Mouse (Mus musculus) liver, embryonic 16.5 days (tissue): ENCODE results near the gene 9230110F15Rik. TPM values are rescaled to one million over a fixed set of nuclear protein-coding genes. Genes with fewer than 3 reads are reported as not detected.
"Not testable (repeated sequence)": the region's sequence is repeated elsewhere in the genome, so short reads cannot be mapped to it uniquely, and the experiment has no call there.

ENCODE experiments used
- ATAC-seq: fragments of 200-750 bp; cut with Nextera tagmentation; 2 replicates; pipeline ENCODE4 v1.8.0; 2017; ENCODE audit warnings: low read depth, mild to moderate bottlenecking, moderate number of reproducible peaks, moderate library complexity
- H3K27ac ChIP-seq: fragments of 300-500 bp; sonication (generic); 2 replicates; pipeline ENCODE4 v1.5.1; 2014; ENCODE audit warnings: mild to moderate bottlenecking, low read length
- H3K27me3 ChIP-seq: fragments of 300-500 bp; sonication (generic); 2 replicates; pipeline ENCODE4 v1.6.1; 2014; ENCODE audit warnings: low read depth, low read length, mixed read lengths; ENCODE audit not compliant: control insufficient read depth, insufficient read depth
- H3K36me3 ChIP-seq: fragments of 300-500 bp; sonication (generic); 2 replicates; pipeline ENCODE4 v1.6.1; 2014; ENCODE audit warnings: mild to moderate bottlenecking; ENCODE audit not compliant: control insufficient read depth, insufficient read depth
- H3K4me1 ChIP-seq: fragments of 300-500 bp; sonication (generic); 2 replicates; pipeline ENCODE4 v1.6.1; 2014; ENCODE audit warnings: low read depth, low read length, mixed read lengths; ENCODE audit not compliant: control insufficient read depth
- H3K4me2 ChIP-seq: fragments of 300-500 bp; sonication (generic); 2 replicates; pipeline ENCODE4 v1.6.1; 2014; ENCODE audit warnings: low read depth, low read length, mixed read lengths
- H3K4me3 ChIP-seq: fragments of 300-500 bp; sonication (generic); 2 replicates; pipeline ENCODE4 v1.5.1; 2014; ENCODE audit warnings: low read depth, mild to moderate bottlenecking, low read length
- H3K9ac ChIP-seq: fragments of 300-500 bp; sonication (generic); 2 replicates; pipeline ENCODE4 v1.6.1; 2014; ENCODE audit warnings: low read depth, low read length
- H3K9me3 ChIP-seq: fragments of 300-500 bp; sonication (generic); replicated peaks from 2 replicates; pipeline ENCODE4 v1.6.1; 2016; ENCODE audit warnings: low read length; ENCODE audit not compliant: control insufficient read depth
- WGBS: fragments of 180-500 bp; shearing (Covaris S2); extraction: QIAGEN DNeasy Blood & Tissue Kit; methylation state at CpG from one replicate; pipeline ENCODE4 v1.1.7; 2014; ENCODE audit not compliant: insufficient replicate concordance; 5-methylcytosine and 5-hydroxymethylcytosine counted together
- polyA plus RNA-seq: library from polyadenylated mRNA; unstranded; fragments of >200 nt; fragmentation: Nextera tagmentation; extraction: Ambion mirVana; gene quantifications from 2 replicates; pipeline ENCODE4 v1.2.1, GENCODE M21; 2015

9230110F15Rik gene
- polyA plus RNA-seq: not detected in 2 replicates

- Histone ChIP-seq H3K9me3 (no peaks in the 10 kb centered on the region), H3K36me3 (no peaks in the 10 kb centered on the region), H3K27ac (no peak within 1 kb of the TSS), H3K4me2 (no peak within 1 kb of the TSS), H3K4me3 (no peak within 1 kb of the TSS), H3K4me1 (no peaks in the 10 kb centered on the region), H3K27me3 (no peaks in the 10 kb centered on the region), H3K9ac (no peak within 1 kb of the TSS)
- no peak for ATAC-seq
- WGBS: 42% methylated on average over 1 of the region's 1 CpGs
These were observed at the start of gene 9230110F15Rik for GRCm38 (mm10) chr9:35844050-35844449. Gene 9230110F15Rik, minus strand, starts transcription at chr9:35844150.

DNA sequence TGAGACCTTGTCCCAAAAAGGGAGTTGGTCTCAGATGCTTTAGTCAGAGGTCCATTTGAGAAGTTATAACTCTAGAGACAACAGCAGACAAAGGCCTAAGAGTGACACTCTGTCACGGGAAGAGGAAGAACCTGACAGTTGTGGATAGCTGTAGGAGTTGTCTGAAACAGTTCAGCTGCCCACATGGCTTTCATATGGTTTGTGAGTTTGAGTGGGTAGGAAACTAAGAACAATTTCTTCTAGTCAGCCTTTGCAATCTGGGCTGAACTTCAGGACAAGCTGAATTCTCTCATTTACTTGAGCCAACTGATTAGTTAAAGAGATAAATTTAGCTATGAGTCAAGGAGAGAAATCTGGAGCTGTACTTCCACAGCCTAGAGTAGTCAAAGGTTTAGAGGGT lies 49.2 kb upstream of the 9230110F15Rik start:
- 38% methylated on average over 1 of the region's 1 CpGs for WGBS
- H3K27ac ChIP-seq, ATAC-seq, H3K27me3 ChIP-seq, H3K4me3 ChIP-seq, H3K4me2 ChIP-seq, H3K36me3 ChIP-seq, H3K9me3 ChIP-seq, H3K4me1 ChIP-seq, H3K9ac ChIP-seq: not testable (repeated sequence)

DNA sequence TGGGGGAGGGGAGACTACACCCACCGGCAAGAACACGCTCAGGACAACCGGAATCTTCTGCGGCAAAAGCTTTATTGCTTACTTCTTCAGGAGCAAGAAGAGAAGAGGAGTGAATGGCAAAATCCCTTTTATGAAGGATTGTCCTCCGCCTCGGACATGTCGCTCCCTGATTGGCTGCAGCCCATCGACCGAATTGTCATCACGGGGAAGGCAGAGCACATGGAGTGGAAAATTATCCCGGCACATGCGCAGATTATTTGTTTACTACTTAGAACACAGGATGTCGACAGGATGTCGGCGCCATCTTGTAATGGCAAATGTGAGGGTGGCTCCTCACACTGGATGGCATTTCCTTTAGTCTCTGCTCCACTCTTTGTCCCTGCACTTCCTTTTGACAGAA lies 26.1 kb downstream of the 9230110F15Rik start:
- not testable (repeated sequence) for H3K4me2 ChIP-seq, H3K9me3 ChIP-seq, ATAC-seq, H3K4me3 ChIP-seq, H3K4me1 ChIP-seq, H3K9ac ChIP-seq, H3K36me3 ChIP-seq, H3K27ac ChIP-seq, H3K27me3 ChIP-seq
- 84% methylated on average over 15 of the region's 15 CpGs for WGBS

DNA sequence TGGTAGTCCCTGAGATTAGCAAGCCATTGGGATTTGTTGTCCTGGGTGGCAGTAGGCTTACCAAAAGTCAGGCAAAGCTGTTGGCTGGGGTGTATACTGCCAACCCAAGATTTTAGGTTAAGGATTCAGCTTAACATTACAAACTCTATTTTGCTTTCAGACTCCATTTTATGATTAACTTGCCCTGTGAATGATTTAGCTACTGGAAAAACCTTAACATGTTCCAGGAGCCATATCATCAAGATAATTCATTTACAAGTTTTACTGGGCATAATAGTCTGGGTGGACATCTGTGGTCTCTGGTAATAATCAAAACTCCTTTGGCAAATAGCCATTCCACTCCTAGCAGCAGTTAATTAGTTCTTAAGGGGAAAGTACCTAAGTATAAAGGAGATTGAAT lies 45.8 kb downstream of the 9230110F15Rik start:
- ATAC-seq: no peak
- H3K4me2 ChIP-seq: no peak overlapping the region
- H3K9me3 ChIP-seq: no peaks in the 10 kb centered on the region
- no peak overlapping the region for H3K4me3 ChIP-seq
- no peak overlapping the region for H3K9ac ChIP-seq
- no peaks in the 10 kb centered on the region for H3K27me3 ChIP-seq
- H3K36me3 ChIP-seq: no peaks in the 10 kb centered on the region
- H3K27ac ChIP-seq: no peak overlapping the region
- H3K4me1 ChIP-seq: no peaks in the 10 kb centered on the region

GRCm38 (mm10) chr9:35790001-35790400 lies 53.9 kb downstream of the 9230110F15Rik start, which contains the start of the genes Gm27235 and D730048I06Rik:
Gene Gm27235, minus strand, starts transcription at chr9:35790101.
Gene D730048I06Rik, minus strand, starts transcription at chr9:35790112.
- no peaks in the 10 kb centered on the region for H3K27me3 ChIP-seq
- ATAC-seq: no peak
- H3K27ac ChIP-seq: no peak within 1 kb of the TSS
- no peak within 1 kb of the TSS for H3K4me3 ChIP-seq
- H3K9me3 ChIP-seq: no peaks in the 10 kb centered on the region
- H3K4me2 ChIP-seq: no peak within 1 kb of the TSS
- 67% methylated on average over 3 of the region's 3 CpGs for WGBS
- H3K36me3 ChIP-seq: no peaks in the 10 kb centered on the region
- H3K4me1 ChIP-seq: no peaks in the 10 kb centered on the region
- no peak within 1 kb of the TSS for H3K9ac ChIP-seq

Other genes starting within 250 kb of the 9230110F15Rik start
- gene Pate4, start 232.2 kb downstream of the 9230110F15Rik start, polyA plus RNA-seq: not detected in 2 replicates
- gene Pate3, start 195.9 kb downstream of the 9230110F15Rik start, polyA plus RNA-seq: not detected in 2 replicates
- gene Pate1, start 156.8 kb downstream of the 9230110F15Rik start, polyA plus RNA-seq: not detected in 2 replicates
- not detected in 2 replicates for gene Gm17677, start 103.1 kb downstream of the 9230110F15Rik start, polyA plus RNA-seq
- not detected in 2 replicates for gene Gm17727, start 66.0 kb downstream of the 9230110F15Rik start, polyA plus RNA-seq
- not detected in 2 replicates for gene Gm27235, start 54.0 kb downstream of the 9230110F15Rik start, polyA plus RNA-seq
- gene D730048I06Rik, start 54.0 kb downstream of the 9230110F15Rik start, polyA plus RNA-seq: not detected in 2 replicates
- gene 9230113P08Rik, start 64.3 kb upstream of the 9230110F15Rik start, polyA plus RNA-seq: not detected in 2 replicates